Mouse (Mus musculus): Measurements from ENCODE around the gene Gria4. TPM values are rescaled to one million over a fixed set of nuclear protein-coding genes. Genes with fewer than 3 reads are reported as not detected.

Gene Gria4
- polyA plus RNA-seq, 1 experiment from 2014 or later = 0.06 TPM

- H3K4me2 ChIP-seq = no peak overlapping the region
- no peak overlapping the region for H3K9ac ChIP-seq
- no peak overlapping the region for H3K4me3 ChIP-seq (replicated peaks)
- H3K27ac ChIP-seq = no peak overlapping the region
- WGBS (ENCODE audit: insufficient replicate concordance) = 51% methylated on average over 4 of the region's 4 CpGs
- H3K27me3 ChIP-seq = no peaks in the 10 kb centered on the region
- no peaks in the 10 kb centered on the region for H3K36me3 ChIP-seq
- DNase-seq (no peak), ATAC-seq (ENCODE audit: low read depth) (no peak)
- H3K4me1 ChIP-seq (replicated peaks) = no peaks in the 10 kb centered on the region
- no peaks in the 10 kb centered on the region for H3K9me3 ChIP-seq (replicated peaks)
These were observed 240.5 kb downstream of the Gria4 start for GRCm38 (mm10) chr9:4555415-4555959.

DNA sequence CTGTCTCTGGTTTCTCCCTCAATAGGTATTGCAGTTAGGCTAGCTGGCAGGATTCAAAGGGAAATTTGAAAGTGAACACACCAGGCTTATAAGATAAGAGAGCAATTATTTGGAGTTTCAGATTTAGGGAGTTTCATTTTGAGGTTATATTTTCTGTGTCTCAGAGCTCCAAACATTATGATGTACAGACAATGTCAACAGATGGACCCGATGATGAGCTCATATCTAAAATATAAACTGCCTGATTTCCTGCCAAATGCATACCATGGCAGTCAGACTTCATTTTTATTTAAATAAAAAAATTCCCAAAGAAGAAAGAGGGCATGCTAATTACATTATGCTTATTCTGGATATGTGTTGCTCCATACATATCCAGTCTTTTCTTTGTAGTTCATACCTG is 256.8 kb downstream of the Gria4 start:
- Histone ChIP-seq H3K4me1 (replicated peaks) (no peaks in the 10 kb centered on the region), H3K27me3 (no peaks in the 10 kb centered on the region), H3K9me3 (replicated peaks) (no peaks in the 10 kb centered on the region), H3K27ac (no peak overlapping the region), H3K36me3 (no peaks in the 10 kb centered on the region), H3K4me2 (no peak overlapping the region), H3K4me3 (replicated peaks) (no peak overlapping the region), H3K9ac (no peak overlapping the region)
- ATAC-seq (ENCODE audit: low read depth) (no peak), DNase-seq (no peak)
- WGBS (ENCODE audit: insufficient replicate concordance) = 53% methylated on average over 1 of the region's 1 CpGs

DNA sequence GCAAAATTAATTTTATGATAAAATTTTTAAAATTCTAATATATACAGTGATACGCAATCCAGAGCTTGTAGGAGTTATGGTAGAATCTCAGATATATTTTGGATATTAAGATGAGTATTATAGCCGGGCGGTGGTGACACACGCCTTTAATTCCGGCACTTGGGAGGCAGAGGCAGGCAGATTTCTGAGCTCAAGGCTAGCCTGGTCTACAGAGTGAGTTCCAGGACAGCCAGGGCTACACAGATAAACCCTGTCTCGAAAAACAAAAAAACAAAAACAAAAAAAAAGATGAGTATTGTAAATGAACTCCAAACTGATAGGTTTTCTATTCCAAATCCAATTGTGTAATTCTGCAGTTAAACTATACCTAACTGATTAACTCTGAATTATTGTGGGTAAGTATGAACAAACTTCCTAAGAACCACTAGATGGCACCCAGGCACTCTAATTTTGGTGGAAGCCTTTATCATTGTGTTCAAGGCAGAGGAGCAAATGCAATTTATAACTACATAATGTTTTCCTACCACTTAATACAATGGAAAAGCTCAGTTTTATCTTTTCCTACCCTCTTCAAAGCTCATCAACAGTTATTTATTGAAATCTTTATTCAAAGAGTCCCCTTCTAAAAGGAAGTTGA is 259.4 kb downstream of the Gria4 start:
- no peak for DNase-seq

GRCm38 (mm10) chr9:4514563-4514885 is 281.5 kb downstream of the Gria4 start:
- Histone ChIP-seq H3K9me3 (replicated peaks) (no peaks in the 10 kb centered on the region), H3K4me1 (replicated peaks) (no peaks in the 10 kb centered on the region), H3K9ac (no peak overlapping the region), H3K27ac (no peak overlapping the region), H3K4me3 (replicated peaks) (no peak overlapping the region), H3K36me3 (no peaks in the 10 kb centered on the region), H3K4me2 (no peak overlapping the region), H3K27me3 (no peaks in the 10 kb centered on the region)
- WGBS (ENCODE audit: insufficient replicate concordance) = 81% methylated on average over 1 of the region's 1 CpGs
- no peak for ATAC-seq (ENCODE audit: low read depth)
- DNase-seq = no peak

More for the DNA sequence above, 259.4 kb downstream of the Gria4 start:
- ATAC-seq (ENCODE audit: low read depth) = no peak
- Histone ChIP-seq H3K36me3 (no peaks in the 10 kb centered on the region), H3K9ac (no peak overlapping the region), H3K4me3 (replicated peaks) (no peak overlapping the region), H3K4me2 (no peak overlapping the region), H3K27me3 (no peaks in the 10 kb centered on the region), H3K27ac (no peak overlapping the region), H3K4me1 (replicated peaks) (no peaks in the 10 kb centered on the region), H3K9me3 (replicated peaks) (no peaks in the 10 kb centered on the region)
- WGBS (ENCODE audit: insufficient replicate concordance) = 68% methylated on average over 6 of the region's 6 CpGs

GRCm38 (mm10) chr9:4513796-4514562 is 282.1 kb downstream of the Gria4 start:
- Histone ChIP-seq H3K4me3 (replicated peaks) (no peak overlapping the region), H3K9ac (no peak overlapping the region), H3K27ac (no peak overlapping the region), H3K36me3 (no peaks in the 10 kb centered on the region), H3K4me2 (no peak overlapping the region), H3K9me3 (replicated peaks) (no peaks in the 10 kb centered on the region), H3K4me1 (replicated peaks) (no peaks in the 10 kb centered on the region), H3K27me3 (no peaks in the 10 kb centered on the region)
- DNase-seq (no peak), ATAC-seq (ENCODE audit: low read depth) (no peak)

- no peak for ATAC-seq (ENCODE audit: low read depth)
- Histone ChIP-seq H3K27me3 (no peaks in the 10 kb centered on the region), H3K27ac (no peak overlapping the region), H3K4me2 (no peak overlapping the region), H3K4me1 (replicated peaks) (no peaks in the 10 kb centered on the region), H3K4me3 (replicated peaks) (no peak overlapping the region), H3K9ac (no peak overlapping the region), H3K9me3 (replicated peaks) (no peaks in the 10 kb centered on the region), H3K36me3 (no peaks in the 10 kb centered on the region)
- DNase-seq = no peak
- WGBS (ENCODE audit: insufficient replicate concordance) = 83% methylated on average over 3 of the region's 3 CpGs
These were observed 289.9 kb downstream of the Gria4 start for GRCm38 (mm10) chr9:4506086-4506485.

DNA sequence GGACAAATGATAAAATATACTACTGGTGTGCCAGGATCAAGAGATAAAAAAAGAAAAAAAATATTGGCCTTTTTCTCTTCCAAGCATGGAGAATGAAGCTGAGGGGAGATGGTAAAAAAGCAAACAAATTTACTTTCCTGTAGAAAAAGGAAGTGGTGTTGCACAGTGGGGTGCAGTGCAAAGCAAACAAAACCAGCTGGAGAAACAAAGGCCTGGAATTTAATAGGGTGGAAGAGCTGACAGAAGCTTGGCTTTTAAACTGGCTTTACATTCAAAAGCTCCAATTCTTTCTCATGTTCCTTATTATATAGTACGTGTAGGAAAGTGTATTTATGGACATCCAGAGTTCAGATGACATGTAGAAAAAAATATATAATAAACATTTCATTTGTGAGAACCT is 290.9 kb downstream of the Gria4 start:
- Histone ChIP-seq H3K9me3 (replicated peaks) (no peaks in the 10 kb centered on the region), H3K36me3 (no peaks in the 10 kb centered on the region), H3K9ac (no peak overlapping the region), H3K4me3 (replicated peaks) (no peak overlapping the region), H3K4me2 (no peak overlapping the region), H3K27ac (no peak overlapping the region), H3K4me1 (replicated peaks) (no peaks in the 10 kb centered on the region), H3K27me3 (no peaks in the 10 kb centered on the region)
- ATAC-seq (ENCODE audit: low read depth) (no peak), DNase-seq (no peak)
- WGBS (ENCODE audit: insufficient replicate concordance) = 28% methylated on average over 1 of the region's 1 CpGs

DNA sequence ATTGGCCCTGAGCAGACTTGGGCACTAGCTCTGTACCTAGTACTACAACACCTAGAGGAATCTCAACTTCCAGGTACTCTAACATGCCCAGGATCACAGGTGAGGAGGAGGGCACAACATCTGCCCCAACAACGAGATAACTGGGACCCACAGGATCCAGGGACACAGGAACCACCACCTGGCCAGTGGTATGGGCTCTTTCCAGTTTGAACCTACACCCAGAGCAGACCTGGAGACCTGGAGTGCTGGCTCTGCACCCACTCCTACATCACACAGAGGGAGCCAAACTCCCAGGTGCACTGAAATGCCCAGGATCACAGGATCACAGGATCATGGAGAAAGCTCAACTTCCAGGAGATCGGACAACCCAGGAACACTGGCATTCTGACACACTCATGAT is 309.6 kb downstream of the Gria4 start:
- no peaks in the 10 kb centered on the region for H3K36me3 ChIP-seq
- no peaks in the 10 kb centered on the region for H3K27me3 ChIP-seq
- DNase-seq (no peak), ATAC-seq (ENCODE audit: low read depth) (no peak)
- H3K9ac ChIP-seq = no peak overlapping the region
- no peak overlapping the region for H3K4me3 ChIP-seq (replicated peaks)
- 0 out of 2 replicates have a peak, but pooled peaks cover 3% of the 10 kb centered on the region for H3K9me3 ChIP-seq (replicated peaks)
- no peak overlapping the region for H3K27ac ChIP-seq
- 56% methylated on average over 2 of the region's 2 CpGs for WGBS (ENCODE audit: insufficient replicate concordance)
- H3K4me1 ChIP-seq (replicated peaks) = no peaks in the 10 kb centered on the region
- no peak overlapping the region for H3K4me2 ChIP-seq

DNA sequence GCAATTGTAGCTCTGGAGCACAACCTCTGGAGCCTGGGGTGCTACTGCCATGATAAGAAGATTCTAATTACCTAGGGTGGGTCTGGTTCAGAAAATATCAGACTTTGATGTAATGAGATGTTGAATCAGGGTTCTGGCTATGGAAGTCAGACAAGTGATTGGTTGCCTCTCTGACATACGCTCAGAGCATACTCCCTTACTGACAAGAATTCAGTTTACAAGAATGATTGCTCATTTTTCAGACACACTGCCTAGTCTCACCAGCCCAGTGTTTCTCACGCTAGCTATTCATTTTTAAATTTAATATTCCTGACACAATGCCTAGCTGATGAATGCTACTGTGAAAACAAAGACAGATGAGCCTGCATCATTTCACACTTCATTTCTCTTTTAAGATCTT is 311.5 kb downstream of the Gria4 start:
- Histone ChIP-seq H3K4me2 (no peak overlapping the region), H3K27ac (no peak overlapping the region), H3K36me3 (no peaks in the 10 kb centered on the region), H3K27me3 (no peaks in the 10 kb centered on the region), H3K4me3 (replicated peaks) (no peak overlapping the region), H3K9me3 (replicated peaks) (0 out of 2 replicates have a peak, but pooled peaks cover 3% of the 10 kb centered on the region), H3K9ac (no peak overlapping the region), H3K4me1 (replicated peaks) (no peaks in the 10 kb centered on the region)
- 61% methylated on average over 2 of the region's 2 CpGs for WGBS (ENCODE audit: insufficient replicate concordance)
- no peak for ATAC-seq (ENCODE audit: low read depth)
- DNase-seq = no peak

GRCm38 (mm10) chr9:4470791-4471190 is 325.2 kb downstream of the Gria4 start:
- no peak for DNase-seq
- H3K9me3 ChIP-seq (replicated peaks) = no peaks in the 10 kb centered on the region
- no peak overlapping the region for H3K4me2 ChIP-seq
- no peak overlapping the region for H3K4me3 ChIP-seq (replicated peaks)
- WGBS (ENCODE audit: insufficient replicate concordance) = 28% methylated on average over 2 of the region's 2 CpGs
- no peak for ATAC-seq (ENCODE audit: low read depth)
- no peak overlapping the region for H3K9ac ChIP-seq
- no peaks in the 10 kb centered on the region for H3K36me3 ChIP-seq
- H3K27me3 ChIP-seq = no peaks in the 10 kb centered on the region
- no peak overlapping the region for H3K27ac ChIP-seq
- no peaks in the 10 kb centered on the region for H3K4me1 ChIP-seq (replicated peaks)

DNA sequence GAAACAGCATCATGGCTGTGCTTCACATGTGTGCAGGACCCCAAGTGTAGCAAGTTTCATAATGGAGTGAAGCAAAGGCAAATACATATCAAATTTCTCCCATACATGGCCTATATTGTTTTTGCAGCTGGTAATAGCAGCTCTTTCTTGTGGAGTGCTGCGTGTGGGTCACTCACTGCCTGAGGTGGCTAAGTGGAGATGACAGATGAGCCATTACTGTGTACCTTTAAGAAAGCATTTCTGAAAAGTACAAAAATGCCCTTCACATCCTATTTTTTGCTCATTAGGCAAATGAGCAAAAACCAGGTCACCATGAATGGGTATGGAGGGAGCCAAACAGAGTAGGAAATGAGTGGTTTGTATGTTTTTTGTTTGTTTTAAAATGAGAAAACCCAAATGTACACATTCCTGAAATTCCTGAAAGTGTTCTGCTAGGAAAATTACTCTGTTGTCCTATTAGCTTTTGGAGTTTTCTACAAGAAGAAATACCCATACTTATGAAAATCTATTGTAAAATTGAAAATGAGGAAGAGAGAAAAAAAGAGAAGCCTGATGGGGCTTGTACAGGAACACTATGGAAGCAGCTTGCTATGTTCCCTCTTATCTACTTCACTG is 336.5 kb downstream of the Gria4 start:
- H3K36me3 ChIP-seq = no peaks in the 10 kb centered on the region
- H3K9ac ChIP-seq = no peak overlapping the region
- H3K9me3 ChIP-seq (replicated peaks) = no peaks in the 10 kb centered on the region
- H3K27ac ChIP-seq = no peak overlapping the region
- DNase-seq (no peak), ATAC-seq (ENCODE audit: low read depth) (no peak)
- H3K4me2 ChIP-seq = no peak overlapping the region
- H3K4me1 ChIP-seq (replicated peaks) = no peaks in the 10 kb centered on the region
- no peak overlapping the region for H3K4me3 ChIP-seq (replicated peaks)
- 68% methylated on average over 1 of the region's 1 CpGs for WGBS (ENCODE audit: insufficient replicate concordance)
- H3K27me3 ChIP-seq = no peaks in the 10 kb centered on the region
